Mouse (Mus musculus) midbrain, postnatal 0 days (tissue): Measurements from ENCODE around the gene Eif4e2. TPM values are rescaled to one million over a fixed set of nuclear protein-coding genes. Genes with fewer than 3 reads are reported as not detected.

Experiments
- ATAC-seq: fragments of 200-750 bp; cut with Nextera tagmentation; 2 replicates; pipeline ENCODE4 v1.8.0; 2017; ENCODE audit warnings: moderate number of reproducible peaks, mild to moderate bottlenecking, moderate TSS enrichment, moderate library complexity; ENCODE audit not compliant: low FRiP score
- DNase-seq: peaks from one replicate; pipeline ENCODE4 v3.0.0-alpha.2; 2015; ENCODE audit warnings: low spot score
- H3K27ac ChIP-seq: fragments of 300-500 bp; sonication (generic); 2 replicates; pipeline ENCODE4 v1.5.1; 2014; ENCODE audit warnings: low read depth, mild to moderate bottlenecking, low read length, mixed read lengths
- H3K27me3 ChIP-seq: fragments of 300-500 bp; sonication (generic); 2 replicates; pipeline ENCODE4 v1.6.1; 2014; ENCODE audit warnings: low read length, control low read depth, mixed read lengths; ENCODE audit not compliant: insufficient read depth
- H3K36me3 ChIP-seq: fragments of 300-500 bp; sonication (generic); 2 replicates; pipeline ENCODE4 v1.6.1; 2014; ENCODE audit warnings: low read length, control low read depth, mixed read lengths; ENCODE audit not compliant: insufficient read depth
- H3K4me1 ChIP-seq: fragments of 300-500 bp; sonication (generic); 2 replicates; pipeline ENCODE4 v1.6.1; 2014; ENCODE audit warnings: mild to moderate bottlenecking, control low read depth, antibody characterized with exemption, low read length, mixed read lengths; ENCODE audit not compliant: insufficient read depth
- H3K4me2 ChIP-seq: fragments of 300-500 bp; sonication (generic); 2 replicates; pipeline ENCODE4 v1.6.1; 2014; ENCODE audit warnings: low read depth, mild to moderate bottlenecking, low read length, mixed read lengths; ENCODE audit not compliant: poor library complexity, severe bottlenecking
- H3K4me3 ChIP-seq: fragments of 300-500 bp; sonication (generic); 2 replicates; pipeline ENCODE4 v1.5.1; 2014; ENCODE audit warnings: low read depth, mild to moderate bottlenecking, low read length, moderate library complexity
- H3K9ac ChIP-seq: fragments of 300-500 bp; sonication (generic); replicated peaks from 2 replicates; pipeline ENCODE4 v1.6.1; 2014; ENCODE audit warnings: mild to moderate bottlenecking, low read length, moderate library complexity, mixed read lengths; ENCODE audit not compliant: poor library complexity, severe bottlenecking
- H3K9me3 ChIP-seq: fragments of 300-500 bp; sonication (generic); 2 replicates; pipeline ENCODE4 v1.6.1; 2016; ENCODE audit warnings: low read length, control low read depth
- CTCF ChIP-seq: IDR thresholded peaks from 2 replicates; pipeline ENCODE4 v1.5.1; 2016; ENCODE audit warnings: antibody characterized with exemption, mild to moderate bottlenecking
- WGBS: fragments of 180-500 bp; shearing (Covaris S2); extraction: QIAGEN DNeasy Blood & Tissue Kit; methylation state at CpG from one replicate; pipeline ENCODE4 v1.1.7; 2014; 5-methylcytosine and 5-hydroxymethylcytosine counted together
- polyA plus RNA-seq: library from polyadenylated mRNA; unstranded; fragments of >200 nt; fragmentation: Nextera tagmentation; extraction: Ambion mirVana; gene quantifications from 2 replicates; pipeline ENCODE4 v1.2.1, GENCODE M21; 2015
- total RNA-seq: library from RNA; depleted of rRNA; stranded (reverse); fragments of >200 nt; gene quantifications from 2 replicates; pipeline ENCODE4 v1.2.3, GENCODE M21; 2014

The Eif4e2 gene
- total and polyA plus RNA-seq, 2 experiments from 2014 or later: 64.5 to 92.7 TPM

GRCm38 (mm10) chr1:87205038-87205437 lies 8.7 kb upstream of the Eif4e2 start:
- DNase-seq: no peak
- no peak for ATAC-seq
- 69% methylated on average over 6 of the region's 6 CpGs for WGBS
- no peaks in the 10 kb centered on the region for H3K9me3 ChIP-seq
- TF ChIP-seq CTCF: no peak
- no peaks in the 10 kb centered on the region for H3K4me1 ChIP-seq
- no peak overlapping the region for H3K4me3 ChIP-seq
- H3K36me3 ChIP-seq: no peaks in the 10 kb centered on the region
- no peak overlapping the region for H3K27ac ChIP-seq
- H3K9ac ChIP-seq: no peak overlapping the region
- H3K27me3 ChIP-seq: peaks cover 14% of the 10 kb centered on the region
- no peak overlapping the region for H3K4me2 ChIP-seq

- Histone ChIP-seq H3K4me1 (no peaks in the 10 kb centered on the region), H3K27me3 (peaks cover 14% of the 10 kb centered on the region), H3K4me2 (no peak overlapping the region), H3K9me3 (no peaks in the 10 kb centered on the region), H3K9ac (no peak overlapping the region), H3K27ac (no peak overlapping the region), H3K36me3 (no peaks in the 10 kb centered on the region), H3K4me3 (no peak overlapping the region)
- DNase-seq (no peak), ATAC-seq (no peak)
- no peak for TF ChIP-seq CTCF
- WGBS: 42% methylated on average over 3 of the region's 3 CpGs
These were observed 8.2 kb upstream of the Eif4e2 start for GRCm38 (mm10) chr1:87205502-87205901.

- Histone ChIP-seq H3K4me2 (no peak overlapping the region), H3K4me1 (no peaks in the 10 kb centered on the region), H3K36me3 (no peaks in the 10 kb centered on the region), H3K27me3 (peaks cover 14% of the 10 kb centered on the region), H3K4me3 (no peak overlapping the region), H3K9ac (no peak overlapping the region), H3K9me3 (no peaks in the 10 kb centered on the region), H3K27ac (no peak overlapping the region)
- no peak for ATAC-seq
- DNase-seq: no peak
- WGBS: 21% methylated on average over 17 of the region's 17 CpGs
- TF ChIP-seq CTCF: peak; percentile 41
These were observed 7.4 kb upstream of the Eif4e2 start for GRCm38 (mm10) chr1:87206339-87206738.

GRCm38 (mm10) chr1:87211431-87211830 lies 2.3 kb upstream of the Eif4e2 start:
- TF ChIP-seq CTCF: no peak
- no peak overlapping the region for H3K27ac ChIP-seq
- no peaks in the 10 kb centered on the region for H3K36me3 ChIP-seq
- H3K27me3 ChIP-seq: peaks cover 8% of the 10 kb centered on the region
- peaks cover 13% of the 10 kb centered on the region for H3K4me1 ChIP-seq
- no peak overlapping the region for H3K4me2 ChIP-seq
- DNase-seq: no peak
- no peak overlapping the region for H3K4me3 ChIP-seq
- H3K9ac ChIP-seq: no peak overlapping the region
- no peaks in the 10 kb centered on the region for H3K9me3 ChIP-seq
- WGBS: 87% methylated on average over 4 of the region's 4 CpGs
- no peak for ATAC-seq

- H3K27me3 ChIP-seq: no peaks in the 10 kb centered on the region
- DNase-seq: no peak
- WGBS: 38% methylated on average over 4 of the region's 4 CpGs
- H3K4me1 ChIP-seq: peaks cover 18% of the 10 kb centered on the region
- H3K36me3 ChIP-seq: peaks cover 2% of the 10 kb centered on the region; the same call in 1 of the 2 replicates
- H3K4me2 ChIP-seq: peak overlapping the region; percentile 65
- H3K9ac ChIP-seq: peak overlapping the region; percentile 96
- peak overlapping the region; percentile 88 for H3K4me3 ChIP-seq
- no peaks in the 10 kb centered on the region for H3K9me3 ChIP-seq
- no peak for TF ChIP-seq CTCF
- no peak for ATAC-seq
- peak overlapping the region; percentile 93 for H3K27ac ChIP-seq
These were observed 1.0 kb downstream of the Eif4e2 start for GRCm38 (mm10) chr1:87214748-87215147.

GRCm38 (mm10) chr1:87217938-87218337 lies 4.2 kb downstream of the Eif4e2 start:
- no peak overlapping the region for H3K9ac ChIP-seq
- no peaks in the 10 kb centered on the region for H3K9me3 ChIP-seq
- H3K4me2 ChIP-seq: no peak overlapping the region
- H3K27ac ChIP-seq: no peak overlapping the region
- H3K4me3 ChIP-seq: no peak overlapping the region
- TF ChIP-seq CTCF: peak; percentile 79
- WGBS: 64% methylated on average over 3 of the region's 3 CpGs
- ATAC-seq (no peak), DNase-seq (peak; percentile 40)
- H3K27me3 ChIP-seq: no peaks in the 10 kb centered on the region
- H3K36me3 ChIP-seq: peaks cover 31% of the 10 kb centered on the region
- peaks cover 17% of the 10 kb centered on the region for H3K4me1 ChIP-seq
